Mouse (Mus musculus) olfactory bulb, adult 2 months (tissue): ENCODE measurements around the gene Mt3.

Source experiments
- CTCF ChIP-seq: fragments of 200-500 bp; IDR thresholded peaks from 2 replicates; pipeline ENCODE4 v1.5.1; 2012; ENCODE audit warnings: low read depth, mild to moderate bottlenecking, low read length, moderate library complexity; ENCODE audit not compliant: insufficient read depth
- POLR2A ChIP-seq: fragments of 200-500 bp; IDR thresholded peaks from 2 replicates; pipeline ENCODE4 v1.6.1; 2012; ENCODE audit warnings: mild to moderate bottlenecking, low read depth, low read length, moderate library complexity; ENCODE audit not compliant: insufficient read depth

DNA sequence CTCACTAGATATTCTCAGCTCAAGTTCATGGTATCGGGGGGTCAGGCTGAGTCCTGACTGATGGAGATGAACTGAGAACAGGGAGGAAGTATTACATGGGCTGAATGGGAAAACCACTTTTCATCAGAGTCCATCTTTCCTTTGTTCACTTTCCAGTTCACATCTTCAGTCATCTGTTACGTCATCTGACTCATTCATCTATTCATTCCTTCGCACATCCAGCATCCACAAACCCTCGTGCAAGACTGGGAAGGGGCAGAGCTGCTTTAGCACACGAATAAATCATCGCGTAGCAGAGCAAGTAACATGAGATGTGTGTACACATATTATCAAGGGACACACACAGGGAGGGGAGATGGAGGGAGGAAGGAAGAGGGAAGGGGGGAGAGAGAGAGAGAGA is 16.2 kb upstream of the Mt3 start:
- TF ChIP-seq CTCF (no peak), POLR2A (no peak)
